Mouse (Mus musculus) CH12F3 (cell line): ENCODE data around the gene March9.
"Not testable (repeated sequence)": the region's sequence is repeated elsewhere in the genome, so short reads cannot be mapped to it uniquely, and the experiment has no call there.

Experiments
- in situ Hi-C: fragments of 300-500 bp; cut with MboI; formaldehyde crosslinking; loops from 2 replicates; pipeline ENCODE4 v1.14.3; 2020; ENCODE audit warnings: low sequenced_read_pairs

The March9 gene

DNA sequence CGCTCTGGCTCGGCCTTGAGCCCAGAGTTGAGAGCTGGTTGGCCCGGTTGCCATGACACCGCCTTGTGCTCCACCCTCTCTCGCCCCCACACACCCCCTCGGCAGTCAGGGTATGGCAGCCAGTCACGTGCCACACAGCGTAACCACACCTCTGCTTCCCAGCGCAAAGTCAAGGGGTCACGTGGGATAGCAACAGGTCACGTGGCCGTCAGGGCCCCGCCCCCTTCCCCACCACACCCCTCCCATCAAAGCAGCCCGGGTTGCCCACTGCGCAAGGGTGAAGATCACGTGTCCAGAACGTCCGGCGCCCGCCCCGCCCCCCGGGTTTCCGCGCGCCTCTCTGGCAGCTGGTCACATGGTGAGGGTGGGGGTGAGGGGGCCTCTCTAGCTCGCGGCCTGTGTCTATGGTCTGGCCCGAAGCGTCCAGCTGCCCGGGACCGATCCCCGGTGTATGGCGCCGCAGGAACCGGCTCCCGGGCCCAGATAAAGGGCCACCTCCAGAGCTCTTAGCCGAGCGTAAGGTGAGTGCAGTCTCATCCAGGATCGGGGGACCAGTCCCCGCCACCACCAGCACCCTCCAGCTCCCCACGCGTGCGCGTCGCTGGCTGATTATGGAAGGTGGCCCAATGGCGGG lies 3.4 kb upstream of the March9 start, which contains the start of gene Cdk4:
Gene Cdk4 (plus strand): TSS at position 296 of the 634 bp plus-strand sequence.
- in situ Hi-C loops: no loop called here

DNA sequence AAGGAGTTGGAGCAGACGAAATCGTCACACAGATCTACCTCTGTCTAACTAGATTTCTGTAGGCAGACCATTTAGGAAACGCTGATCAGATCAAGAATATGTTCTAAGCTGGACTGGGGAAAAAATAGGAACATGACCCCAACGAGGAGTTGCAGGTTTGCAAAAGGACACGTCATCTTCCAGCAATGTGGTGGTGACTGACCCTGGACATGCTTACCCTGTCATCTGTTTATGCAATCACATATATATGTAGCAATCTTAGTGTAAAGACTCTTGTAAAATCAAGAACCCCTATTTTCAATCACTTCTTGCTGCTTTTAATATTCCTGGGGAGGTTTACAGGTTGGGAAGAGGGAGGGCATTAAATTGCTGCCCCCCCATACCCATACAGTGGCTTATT lies 2.5 kb upstream of the March9 start:
- in situ Hi-C loops: no loop called here

DNA sequence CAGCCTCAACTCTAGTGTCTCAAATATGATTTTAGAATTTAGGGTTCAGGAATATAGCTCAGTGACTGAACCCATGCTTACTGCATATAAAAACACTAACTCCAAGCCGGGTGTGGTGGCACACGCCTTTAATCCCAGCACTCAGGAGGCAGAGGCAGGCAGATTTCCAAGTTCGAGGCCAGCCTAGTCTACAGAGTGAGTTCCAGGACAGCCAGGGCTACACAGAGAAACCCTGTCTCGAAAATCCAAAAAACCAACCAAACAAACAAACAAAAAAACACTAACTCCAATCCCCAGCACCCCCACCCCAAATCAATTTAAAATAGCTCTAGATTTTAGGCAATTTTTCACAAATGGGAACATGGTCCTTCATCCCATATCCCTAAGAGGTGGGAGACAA lies 2.1 kb upstream of the March9 start:
- in situ Hi-C loops: not testable (repeated sequence)

DNA sequence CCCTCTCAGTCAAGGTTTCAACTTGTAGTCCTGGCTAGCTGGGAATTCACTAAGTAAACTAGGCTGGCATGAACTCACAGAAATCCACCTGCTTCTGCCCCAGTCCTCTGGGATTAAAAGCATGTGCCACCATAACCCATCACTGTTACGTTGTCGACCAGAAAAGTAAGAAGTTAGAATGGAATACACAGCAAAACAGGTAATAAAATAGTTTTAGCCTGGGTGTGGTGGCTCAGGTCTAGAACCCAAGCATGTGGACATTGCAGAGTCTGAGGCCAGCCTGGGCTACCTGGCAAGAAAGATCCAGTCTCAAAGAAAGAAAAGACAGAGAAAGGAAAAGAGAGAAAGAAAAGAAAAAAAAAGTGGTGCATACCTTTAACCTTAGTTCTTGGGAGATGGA lies 1.5 kb upstream of the March9 start:
- in situ Hi-C loops: no loop called here

DNA sequence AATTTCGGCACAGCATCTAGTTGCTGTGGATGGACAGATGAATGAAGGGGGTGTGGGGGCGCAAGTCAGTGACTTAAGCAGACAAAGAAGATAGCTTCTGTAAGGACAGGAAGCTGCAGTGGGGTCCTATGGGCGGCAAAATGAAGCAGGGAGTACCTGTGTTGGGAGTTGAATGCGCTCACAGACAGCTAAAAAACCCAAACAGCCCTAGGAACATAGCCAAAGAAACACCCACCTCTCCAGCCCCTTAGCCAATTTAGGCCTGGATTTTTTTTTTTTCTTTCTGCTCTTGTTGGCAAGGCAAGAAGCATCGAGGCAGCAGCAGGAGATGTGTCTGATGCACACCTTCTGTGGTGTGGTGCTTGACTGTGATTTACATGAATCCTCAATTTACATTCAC lies 1.1 kb upstream of the March9 start:
- in situ Hi-C loops: no loop called here

GRCm38 (mm10) chr10:127059174-127059967 lies 613 bp downstream of the March9 start:
- in situ Hi-C loops: no loop called here

DNA sequence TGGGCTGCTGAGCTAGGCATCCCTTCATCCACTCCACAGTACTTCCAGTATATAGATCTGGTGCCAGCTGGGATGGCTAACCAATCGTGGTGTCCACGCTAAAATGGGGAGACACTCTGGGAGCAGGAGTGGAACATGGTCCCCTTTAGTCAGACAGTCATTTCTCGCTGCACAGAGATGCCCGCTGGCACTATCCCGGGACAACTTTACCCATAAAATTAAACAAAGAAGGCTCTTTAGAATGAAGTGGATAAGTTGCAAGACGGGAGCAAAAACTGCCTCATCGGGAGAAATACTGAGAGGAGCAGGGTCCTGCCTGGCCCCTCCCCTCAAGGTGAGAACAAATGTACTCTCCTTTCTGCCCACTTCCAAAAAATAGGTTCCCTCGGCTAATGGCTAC lies 1.3 kb downstream of the March9 start:
- in situ Hi-C loops: no loop called here

DNA sequence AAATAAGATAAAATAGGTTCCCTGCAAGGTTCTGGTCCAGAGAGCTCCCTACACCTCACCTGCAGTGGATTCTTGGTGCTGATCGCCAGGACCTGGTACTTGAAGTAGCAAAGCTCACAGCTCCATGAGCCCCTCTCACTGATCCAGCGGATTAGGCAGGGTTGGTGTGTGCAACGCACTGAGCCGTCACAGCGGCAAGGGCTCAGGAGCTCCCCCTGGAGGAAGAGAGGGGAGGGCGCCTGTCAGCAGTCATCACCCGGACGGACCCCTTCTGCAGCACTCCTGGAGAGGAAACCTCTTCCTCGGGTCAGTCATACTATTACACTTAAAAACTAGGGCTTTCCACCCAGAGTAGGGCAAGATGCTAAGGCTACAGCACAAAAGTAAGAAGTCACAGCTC lies 1.8 kb downstream of the March9 start:
- in situ Hi-C loops: no loop called here

GRCm38 (mm10) chr10:127056490-127056889 lies 3.5 kb downstream of the March9 start:
- in situ Hi-C loops: no loop called here

- in situ Hi-C loops: no loop called here
Observed at GRCm38 (mm10) chr10:127055406-127055805, 4.6 kb downstream of the March9 start.

GRCm38 (mm10) chr10:127054646-127055045 lies 5.3 kb downstream of the March9 start:
- in situ Hi-C loops: no loop called here

GRCm38 (mm10) chr10:127050119-127050474 lies 9.9 kb downstream of the March9 start:
- in situ Hi-C loops: no loop called here

- in situ Hi-C loops: no loop called here
Observed at GRCm38 (mm10) chr10:127049395-127050118, 10.4 kb downstream of the March9 start.

DNA sequence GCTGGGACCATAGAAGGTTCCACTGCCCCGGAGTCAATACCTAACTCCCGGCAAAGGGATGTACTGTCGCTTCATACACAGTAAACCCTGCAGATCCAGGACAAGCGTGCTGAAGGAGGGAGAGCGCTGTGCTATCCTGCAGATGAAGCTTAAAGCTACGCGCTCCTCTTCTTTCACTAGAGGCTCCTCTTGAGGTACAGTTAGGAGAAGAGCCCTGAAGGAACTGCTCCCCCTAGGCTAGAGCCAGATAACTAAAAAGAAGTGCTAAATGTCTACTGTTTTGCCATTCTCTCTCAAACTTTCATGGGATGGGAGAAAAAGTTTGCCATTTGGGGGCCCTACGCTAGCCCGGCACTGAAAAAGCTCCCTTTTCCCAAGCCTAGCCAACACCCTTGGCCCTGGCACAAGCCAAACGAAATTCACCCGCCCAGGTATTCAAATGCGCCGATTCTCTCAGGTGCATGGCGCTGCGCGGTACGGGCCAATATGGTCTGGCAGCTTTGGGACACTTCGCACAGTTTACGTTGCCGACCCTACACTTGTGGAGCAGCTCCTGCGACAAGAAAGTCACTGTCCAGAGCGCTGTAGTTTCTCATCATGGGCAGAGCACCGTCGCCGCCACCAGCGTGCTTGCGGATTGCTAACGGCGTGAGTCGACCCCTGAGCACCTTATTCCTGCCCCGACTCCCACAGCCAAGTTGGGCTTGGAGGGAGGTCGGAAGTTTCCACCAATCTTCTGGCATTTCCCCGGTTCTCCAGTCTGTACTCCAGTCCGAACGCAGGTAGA lies 11.2 kb downstream of the March9 start:
- in situ Hi-C loops: no loop called here

GRCm38 (mm10) chr10:127047954-127048353 lies 12.0 kb downstream of the March9 start, which contains the start of gene Cyp27b1:
Gene Cyp27b1 (plus strand): TSS chr10:127048250.
- in situ Hi-C loops: no loop called here

DNA sequence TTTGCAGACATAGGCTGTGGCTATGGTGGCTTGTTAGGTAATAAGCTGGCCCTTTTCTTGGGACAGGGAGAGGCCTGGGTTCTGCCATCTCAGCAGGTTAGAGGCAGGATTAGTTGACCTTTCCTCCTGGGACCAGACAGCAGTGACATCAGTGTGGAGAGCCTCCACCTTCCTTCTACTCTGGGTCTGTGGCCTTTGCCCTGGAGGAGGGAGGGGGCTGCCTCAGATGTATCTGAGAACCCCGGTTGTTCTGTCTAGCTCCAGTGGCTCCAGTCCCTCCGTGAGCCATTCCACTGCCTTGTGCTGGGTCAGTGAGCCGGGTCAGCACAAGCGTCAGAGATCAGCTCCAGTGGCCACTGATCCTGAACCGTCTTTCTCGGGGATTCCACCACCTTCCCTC lies 16.8 kb downstream of the March9 start:
- in situ Hi-C loops: no loop called here

DNA sequence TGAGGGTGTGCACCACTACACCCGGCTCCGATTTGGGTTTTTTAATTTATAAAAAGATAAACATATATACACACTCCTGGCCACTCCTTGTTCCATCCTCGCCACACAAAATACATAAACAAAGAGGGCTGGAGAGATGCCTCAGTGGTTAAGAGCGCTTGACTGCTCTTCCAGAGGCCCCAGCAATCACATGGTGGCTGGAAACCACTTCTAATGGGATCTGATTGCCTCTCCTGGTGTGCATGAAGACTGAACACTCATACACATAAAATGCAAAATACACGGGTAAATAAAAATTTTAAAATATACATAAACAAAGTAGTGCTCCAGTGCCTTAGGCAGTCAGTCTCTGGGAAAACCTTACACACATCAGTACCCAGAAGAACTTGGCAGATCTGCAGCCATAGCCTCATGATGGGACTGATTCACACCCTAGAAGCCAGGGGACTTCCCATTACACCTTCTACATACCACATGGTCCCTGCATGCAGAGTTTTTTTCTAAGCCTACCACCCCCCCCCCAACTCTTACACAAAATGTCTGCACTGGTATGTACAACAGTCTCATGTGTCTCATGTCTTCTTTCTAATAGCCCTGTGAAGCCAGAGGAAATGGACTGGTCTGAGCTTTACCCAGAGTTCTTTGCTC lies 17.4 kb downstream of the March9 start:
- in situ Hi-C loops: no loop called here

- in situ Hi-C loops: no loop called here
Observed at GRCm38 (mm10) chr10:127041774-127042338, 18.1 kb downstream of the March9 start.

GRCm38 (mm10) chr10:127041274-127041766 lies 18.7 kb downstream of the March9 start, which contains the start of the genes Mettl1 and Eef1akmt3:
Gene Mettl1 (plus strand): TSS chr10:127041414.
Gene Eef1akmt3 (minus strand): TSS chr10:127041513.
- in situ Hi-C loops: no loop called here
